Mouse (Mus musculus) heart, embryonic 15.5 days (tissue): ENCODE measurements around the gene Gm13420. TPM values are rescaled to one million over a fixed set of nuclear protein-coding genes. Genes with fewer than 3 reads are reported as not detected.

Experiments
- ATAC-seq: fragments of 200-750 bp; cut with Nextera tagmentation; replicated peaks from 2 replicates; pipeline ENCODE4 v1.8.0; 2017; ENCODE audit warnings: low read depth, moderate TSS enrichment; ENCODE audit not compliant: insufficient number of reproducible peaks, insufficient read depth, low FRiP score
- H3K27ac ChIP-seq: fragments of 300-500 bp; sonication (generic); 2 replicates; pipeline ENCODE4 v1.5.1; 2015; ENCODE audit warnings: mild to moderate bottlenecking, inconsistent platforms
- H3K27me3 ChIP-seq: fragments of 300-500 bp; sonication (generic); 2 replicates; pipeline ENCODE4 v1.6.1; 2015; ENCODE audit warnings: inconsistent platforms
- H3K36me3 ChIP-seq: fragments of 300-500 bp; sonication (generic); 2 replicates; pipeline ENCODE4 v1.6.1; 2015; ENCODE audit warnings: mild to moderate bottlenecking, inconsistent platforms
- H3K4me1 ChIP-seq: fragments of 300-500 bp; sonication (generic); replicated peaks from 2 replicates; pipeline ENCODE4 v1.6.1; 2015; ENCODE audit warnings: inconsistent platforms
- H3K4me2 ChIP-seq: fragments of 300-500 bp; sonication (generic); 2 replicates; pipeline ENCODE4 v1.6.1; 2015; ENCODE audit warnings: inconsistent platforms, mild to moderate bottlenecking, moderate library complexity
- H3K4me3 ChIP-seq: fragments of 300-500 bp; sonication (generic); 2 replicates; pipeline ENCODE4 v1.5.1; 2015; ENCODE audit warnings: mild to moderate bottlenecking, inconsistent platforms
- H3K9ac ChIP-seq: fragments of 300-500 bp; sonication (generic); 2 replicates; pipeline ENCODE4 v1.6.1; 2015; ENCODE audit warnings: mild to moderate bottlenecking, inconsistent platforms
- H3K9me3 ChIP-seq: fragments of 300-500 bp; sonication (generic); replicated peaks from 2 replicates; pipeline ENCODE4 v1.6.1; 2016; ENCODE audit warnings: inconsistent platforms
- WGBS: fragments of 180-500 bp; shearing (Covaris S2); methylation state at CpG from one replicate; pipeline ENCODE4 v1.1.7; 2015; ENCODE audit warnings: mixed read lengths; 5-methylcytosine and 5-hydroxymethylcytosine counted together
- polyA plus RNA-seq: library from polyadenylated mRNA; unstranded; fragments of >200 nt; fragmentation: Nextera tagmentation; extraction: Ambion mirVana; gene quantifications from 2 replicates; pipeline ENCODE4 v1.2.1, GENCODE M21; 2015

The Gm13420 gene
- polyA plus RNA-seq, 1 experiment from 2014 or later = not detected

- peaks cover 48% of the 10 kb centered on the region for H3K36me3 ChIP-seq
- no peak for ATAC-seq
- no peak overlapping the region for H3K27ac ChIP-seq
These were observed 50.6 kb downstream of the Gm13420 start for GRCm38 (mm10) chr2:29700898-29701297.

GRCm38 (mm10) chr2:29698421-29699290, 52.8 kb downstream of the Gm13420 start:
- Histone ChIP-seq H3K4me3 (no peak overlapping the region), H3K9ac (no peak overlapping the region), H3K4me1 (no peaks in the 10 kb centered on the region; the same call in 1 of the 2 replicates), H3K36me3 (peaks cover 44% of the 10 kb centered on the region), H3K27me3 (no peaks in the 10 kb centered on the region), H3K27ac (no peak overlapping the region), H3K4me2 (no peak overlapping the region), H3K9me3 (no peaks in the 10 kb centered on the region)
- 75% methylated on average over 6 of the region's 6 CpGs for WGBS
- ATAC-seq = no peak

More at GRCm38 (mm10) chr2:29700898-29701297, 50.6 kb downstream of the Gm13420 start:
- Histone ChIP-seq H3K4me2 (no peak overlapping the region), H3K9me3 (no peaks in the 10 kb centered on the region), H3K4me1 (no peaks in the 10 kb centered on the region; the same call in 1 of the 2 replicates), H3K27me3 (no peaks in the 10 kb centered on the region), H3K4me3 (no peak overlapping the region), H3K9ac (no peak overlapping the region)

GRCm38 (mm10) chr2:29696207-29696800, 55.2 kb downstream of the Gm13420 start:
- Histone ChIP-seq H3K36me3 (peaks cover 39% of the 10 kb centered on the region), H3K27ac (no peak overlapping the region), H3K9ac (no peak overlapping the region), H3K4me2 (no peak overlapping the region), H3K27me3 (no peaks in the 10 kb centered on the region), H3K9me3 (no peaks in the 10 kb centered on the region), H3K4me1 (peaks cover 4% of the 10 kb centered on the region), H3K4me3 (no peak overlapping the region)
- no peak for ATAC-seq
- WGBS = 70% methylated on average over 7 of the region's 7 CpGs

Other genes starting within 250 kb of the Gm13420 start
- gene Rapgef1, start 132.0 kb downstream of the Gm13420 start, polyA plus RNA-seq = 11.6 and 15.5 TPM in 2 replicates
- not detected in 2 replicates for gene Gm13547, start 7.6 kb upstream of the Gm13420 start, polyA plus RNA-seq
- gene Coq4, start 35.8 kb upstream of the Gm13420 start, polyA plus RNA-seq = 22.9 and 28.7 TPM in 2 replicates
- gene Trub2, start 36.8 kb upstream of the Gm13420 start, polyA plus RNA-seq = 21.0 and 29.8 TPM in 2 replicates
- gene Slc27a4, start 50.9 kb upstream of the Gm13420 start, polyA plus RNA-seq = 9.7 and 12.6 TPM in 2 replicates
- 13.0 and 18.6 TPM in 2 replicates for gene Urm1, start 68.4 kb upstream of the Gm13420 start, polyA plus RNA-seq
- 17.9 and 24.4 TPM in 2 replicates for gene Cercam, start 117.5 kb upstream of the Gm13420 start, polyA plus RNA-seq
- gene Odf2, start 137.5 kb upstream of the Gm13420 start, polyA plus RNA-seq = 42.4 and 45.2 TPM in 2 replicates
- gene Gle1, start 183.7 kb upstream of the Gm13420 start, polyA plus RNA-seq = 34.2 and 41.2 TPM in 2 replicates
- 81.7 and 104 TPM in 2 replicates for gene Sptan1, start 213.9 kb upstream of the Gm13420 start, polyA plus RNA-seq